Mouse (Mus musculus): ENCODE results near the gene Guca1a. TPM values are rescaled to one million over a fixed set of nuclear protein-coding genes. Genes with fewer than 3 reads are reported as not detected.

Guca1a gene
- polyA plus RNA-seq (2015; fragmentation: Nextera tagmentation; extraction: Ambion mirVana): 1.5 TPM in 2 replicates

DNA sequence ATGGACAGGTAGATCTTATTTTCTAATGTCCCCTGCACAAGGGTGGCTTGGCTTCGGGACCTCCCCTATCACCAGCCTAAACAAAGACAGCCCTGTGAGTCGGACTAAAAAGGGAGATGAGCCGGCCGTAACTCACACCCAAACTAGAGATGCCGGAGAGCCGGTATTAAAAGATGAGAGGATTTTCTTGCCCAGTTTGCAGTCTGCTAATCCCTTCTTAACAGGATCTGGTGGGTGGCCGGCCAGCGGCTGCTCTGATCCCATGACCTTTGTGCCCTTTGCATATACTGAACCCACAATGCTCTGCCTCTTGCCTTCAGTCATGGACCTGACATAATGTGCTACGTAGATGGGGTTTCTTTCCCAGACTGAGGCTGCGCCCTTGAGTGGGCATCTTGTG, at the start of gene Guca1a:
Guca1a (minus strand) TSS at position 134 of the 400 bp plus-strand sequence.
- H3K9me3 ChIP-seq (ENCODE audit: low read length): no peaks in the 10 kb centered on the region
- ATAC-seq (no peak), DNase-seq (no peak)
- no peak within 1 kb of the TSS for H3K4me2 ChIP-seq (ENCODE audit: low read depth, low read length)
- peaks cover 3% of the 10 kb centered on the region; the same call in 1 of the 2 replicates for H3K4me1 ChIP-seq (ENCODE audit: insufficient read depth)
- H3K27ac ChIP-seq (ENCODE audit: low read depth): no peak within 1 kb of the TSS
- no peak within 1 kb of the TSS for H3K9ac ChIP-seq (replicated peaks)
- no peaks in the 10 kb centered on the region; the same call in 1 of the 2 replicates for H3K27me3 ChIP-seq (ENCODE audit: insufficient read depth, low read length)
- H3K36me3 ChIP-seq (replicated peaks; ENCODE audit: insufficient read depth, low read length): no peaks in the 10 kb centered on the region
- H3K4me3 ChIP-seq (ENCODE audit: low read depth, low read length): no peak within 1 kb of the TSS
- WGBS (ENCODE audit: insufficient replicate concordance): 67% methylated on average over 10 of the region's 10 CpGs
- TF ChIP-seq CTCF (IDR thresholded peaks at IDR 0.05; ENCODE audit: low read depth): no peak
- no peak for TF ChIP-seq EP300 (IDR thresholded peaks at IDR 0.05; ENCODE audit: low read depth)

DNA sequence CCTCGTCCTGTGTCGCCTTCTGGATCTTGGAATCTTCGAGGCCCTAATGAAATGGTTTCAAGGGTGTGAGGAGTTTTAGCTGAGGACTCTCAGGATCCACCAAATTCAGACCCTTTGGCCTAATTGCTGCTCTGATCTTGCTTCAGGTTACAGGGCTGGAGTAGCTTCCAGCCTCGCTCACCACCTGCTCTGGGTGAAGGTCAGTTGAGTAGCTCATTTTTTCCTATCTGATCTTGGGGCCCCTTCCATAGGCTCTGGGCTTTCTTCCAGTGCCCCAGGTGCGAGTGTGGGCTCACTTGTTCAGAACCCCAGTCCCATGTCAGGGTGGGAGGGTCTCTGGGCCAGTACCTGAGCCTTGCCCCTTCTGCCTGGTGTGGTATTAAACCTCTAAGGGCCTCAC, 49.0 kb upstream of the Guca1a start:
- Histone ChIP-seq H3K9me3 (ENCODE audit: low read length) (no peaks in the 10 kb centered on the region), H3K9ac (replicated peaks) (no peak overlapping the region; the same call in 1 of the 2 replicates), H3K27ac (ENCODE audit: low read depth) (no peak overlapping the region), H3K36me3 (replicated peaks; ENCODE audit: insufficient read depth, low read length) (no peaks in the 10 kb centered on the region), H3K4me3 (ENCODE audit: low read depth, low read length) (no peak overlapping the region), H3K27me3 (ENCODE audit: insufficient read depth, low read length) (no peaks in the 10 kb centered on the region), H3K4me1 (ENCODE audit: insufficient read depth) (peaks cover 50% of the 10 kb centered on the region), H3K4me2 (ENCODE audit: low read depth, low read length) (no peak overlapping the region)
- WGBS (ENCODE audit: insufficient replicate concordance): 71% methylated on average over 5 of the region's 5 CpGs
- ATAC-seq: no peak
- TF ChIP-seq CTCF (IDR thresholded peaks at IDR 0.05; ENCODE audit: low read depth): no peak
- TF ChIP-seq EP300 (IDR thresholded peaks at IDR 0.05; ENCODE audit: low read depth): no peak
- DNase-seq: no peak

GRCm38 (mm10) chr17:47448523-47449372, 48.4 kb upstream of the Guca1a start:
- DNase-seq: no peak
- no peak overlapping the region for H3K4me3 ChIP-seq (ENCODE audit: low read depth, low read length)
- peak; percentile 14; the same call in 1 of the 2 replicates for ATAC-seq
- 0 out of 2 replicates have a peak overlapping the region, but pooled peaks have one; percentile 11 for H3K27ac ChIP-seq (ENCODE audit: low read depth)
- TF ChIP-seq EP300 (IDR thresholded peaks at IDR 0.05; ENCODE audit: low read depth): no peak
- no peak for TF ChIP-seq CTCF (IDR thresholded peaks at IDR 0.05; ENCODE audit: low read depth)
- no peak overlapping the region for H3K4me2 ChIP-seq (ENCODE audit: low read depth, low read length)
- H3K27me3 ChIP-seq (ENCODE audit: insufficient read depth, low read length): no peaks in the 10 kb centered on the region
- H3K36me3 ChIP-seq (replicated peaks; ENCODE audit: insufficient read depth, low read length): no peaks in the 10 kb centered on the region
- 36% methylated on average over 8 of the region's 8 CpGs for WGBS (ENCODE audit: insufficient replicate concordance)
- H3K9me3 ChIP-seq (ENCODE audit: low read length): no peaks in the 10 kb centered on the region
- H3K9ac ChIP-seq (replicated peaks): no peak overlapping the region; the same call in 1 of the 2 replicates
- H3K4me1 ChIP-seq (ENCODE audit: insufficient read depth): peaks cover 54% of the 10 kb centered on the region

- no peaks in the 10 kb centered on the region for H3K27me3 ChIP-seq (ENCODE audit: insufficient read depth, low read length)
- peaks cover 49% of the 10 kb centered on the region for H3K4me1 ChIP-seq (ENCODE audit: insufficient read depth)
- H3K4me3 ChIP-seq (ENCODE audit: low read depth, low read length): no peak overlapping the region
- WGBS (ENCODE audit: insufficient replicate concordance): 66% methylated on average over 11 of the region's 11 CpGs
- no peak for TF ChIP-seq EP300 (IDR thresholded peaks at IDR 0.05; ENCODE audit: low read depth)
- no peak for TF ChIP-seq CTCF (IDR thresholded peaks at IDR 0.05; ENCODE audit: low read depth)
- no peak for DNase-seq
- H3K9ac ChIP-seq (replicated peaks): no peak overlapping the region; the same call in 1 of the 2 replicates
- H3K4me2 ChIP-seq (ENCODE audit: low read depth, low read length): no peak overlapping the region
- no peaks in the 10 kb centered on the region for H3K9me3 ChIP-seq (ENCODE audit: low read length)
- no peaks in the 10 kb centered on the region for H3K36me3 ChIP-seq (replicated peaks; ENCODE audit: insufficient read depth, low read length)
- ATAC-seq: no peak
- no peak overlapping the region for H3K27ac ChIP-seq (ENCODE audit: low read depth)
Measured at GRCm38 (mm10) chr17:47446561-47446960, 46.2 kb upstream of the Guca1a start.

GRCm38 (mm10) chr17:47446025-47446424, 45.6 kb upstream of the Guca1a start:
- H3K4me1 ChIP-seq (ENCODE audit: insufficient read depth): peaks cover 53% of the 10 kb centered on the region
- H3K27me3 ChIP-seq (ENCODE audit: insufficient read depth, low read length): no peaks in the 10 kb centered on the region
- no peaks in the 10 kb centered on the region for H3K36me3 ChIP-seq (replicated peaks; ENCODE audit: insufficient read depth, low read length)
- H3K9ac ChIP-seq (replicated peaks): no peak overlapping the region; the same call in 1 of the 2 replicates
- no peak for TF ChIP-seq CTCF (IDR thresholded peaks at IDR 0.05; ENCODE audit: low read depth)
- no peak for TF ChIP-seq EP300 (IDR thresholded peaks at IDR 0.05; ENCODE audit: low read depth)
- ATAC-seq: no peak
- H3K27ac ChIP-seq (ENCODE audit: low read depth): peak overlapping the region; percentile 32; the same call in 1 of the 2 replicates
- no peak overlapping the region for H3K4me3 ChIP-seq (ENCODE audit: low read depth, low read length)
- no peak overlapping the region for H3K4me2 ChIP-seq (ENCODE audit: low read depth, low read length)
- 47% methylated on average over 9 of the region's 9 CpGs for WGBS (ENCODE audit: insufficient replicate concordance)
- no peak for DNase-seq
- no peaks in the 10 kb centered on the region for H3K9me3 ChIP-seq (ENCODE audit: low read length)

DNA sequence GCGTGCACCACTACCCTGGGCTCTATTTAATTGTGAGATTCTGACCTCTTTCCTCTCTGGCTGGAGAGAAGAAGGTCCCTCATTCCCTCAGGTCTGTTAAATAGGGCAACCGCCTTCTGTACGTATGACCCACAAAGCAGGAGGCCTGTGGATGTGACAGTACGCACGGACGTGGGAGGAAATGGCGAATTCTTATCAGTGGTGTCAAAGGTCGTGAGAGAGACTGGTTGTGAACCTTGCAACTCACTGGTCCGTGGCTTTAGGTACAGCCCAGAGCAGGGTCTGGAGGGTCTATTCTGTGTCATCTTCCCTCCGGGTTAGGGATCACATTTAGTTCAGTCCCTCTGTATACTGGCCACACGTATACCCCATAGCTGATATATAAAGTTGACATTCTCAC, 45.1 kb upstream of the Guca1a start:
- TF ChIP-seq CTCF (IDR thresholded peaks at IDR 0.05; ENCODE audit: low read depth) (no peak), EP300 (IDR thresholded peaks at IDR 0.05; ENCODE audit: low read depth) (no peak)
- Histone ChIP-seq H3K9ac (replicated peaks) (no peak overlapping the region), H3K9me3 (ENCODE audit: low read length) (no peaks in the 10 kb centered on the region), H3K27ac (ENCODE audit: low read depth) (no peak overlapping the region; the same call in 1 of the 2 replicates), H3K27me3 (ENCODE audit: insufficient read depth, low read length) (no peaks in the 10 kb centered on the region), H3K36me3 (replicated peaks; ENCODE audit: insufficient read depth, low read length) (no peaks in the 10 kb centered on the region), H3K4me3 (ENCODE audit: low read depth, low read length) (no peak overlapping the region), H3K4me2 (ENCODE audit: low read depth, low read length) (no peak overlapping the region), H3K4me1 (ENCODE audit: insufficient read depth) (peaks cover 57% of the 10 kb centered on the region)
- ATAC-seq (peak; percentile 30), DNase-seq (no peak)
- 44% methylated on average over 11 of the region's 11 CpGs for WGBS (ENCODE audit: insufficient replicate concordance)
